Mouse (Mus musculus): ENCODE results near the gene Lrr1. TPM values are rescaled to one million over a fixed set of nuclear protein-coding genes. Genes with fewer than 3 reads are reported as not detected.

Gene Lrr1
- 0.06 and 0.56 TPM in 2 replicates for polyA plus RNA-seq (2012; rRNA removed)

DNA sequence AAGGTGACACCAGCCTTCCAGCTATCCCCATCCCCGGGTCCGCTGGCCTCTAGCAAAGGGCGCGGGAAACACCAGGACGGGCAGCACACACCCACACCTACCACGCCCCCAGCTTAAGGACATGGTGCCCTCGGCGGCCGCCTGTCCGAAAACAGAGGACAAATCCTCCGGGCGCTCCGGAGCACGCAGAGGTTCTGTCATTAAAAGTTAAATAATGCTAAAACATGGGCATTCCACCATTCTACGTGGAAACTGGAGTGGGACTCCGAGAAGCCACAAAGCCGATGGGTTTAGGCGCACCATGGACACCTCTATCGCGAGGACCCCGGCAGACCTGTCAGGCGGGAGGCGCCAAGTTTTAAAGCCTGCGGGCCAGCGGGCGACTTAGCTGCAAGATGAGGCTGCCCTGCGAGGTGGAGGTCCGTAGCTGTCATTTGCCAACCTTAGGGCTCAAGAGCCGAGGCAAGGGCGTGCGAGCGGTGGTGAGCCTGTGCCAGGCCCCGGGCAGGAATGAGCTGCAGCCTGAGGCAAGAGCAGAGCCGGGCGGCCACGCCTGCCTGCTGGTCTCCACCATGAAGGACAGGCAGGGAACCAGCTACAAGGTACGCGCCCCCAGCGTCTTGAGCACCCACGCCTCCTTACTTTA, at the start of gene Lrr1:
Gene Lrr1, plus strand, starts transcription at position 354 of the 646 bp plus-strand sequence.
- DNase-seq (ENCODE audit: extremely low spot score in 1 of 2, low spot score in 1 of 2), result peak; percentile 61 to 85

DNA sequence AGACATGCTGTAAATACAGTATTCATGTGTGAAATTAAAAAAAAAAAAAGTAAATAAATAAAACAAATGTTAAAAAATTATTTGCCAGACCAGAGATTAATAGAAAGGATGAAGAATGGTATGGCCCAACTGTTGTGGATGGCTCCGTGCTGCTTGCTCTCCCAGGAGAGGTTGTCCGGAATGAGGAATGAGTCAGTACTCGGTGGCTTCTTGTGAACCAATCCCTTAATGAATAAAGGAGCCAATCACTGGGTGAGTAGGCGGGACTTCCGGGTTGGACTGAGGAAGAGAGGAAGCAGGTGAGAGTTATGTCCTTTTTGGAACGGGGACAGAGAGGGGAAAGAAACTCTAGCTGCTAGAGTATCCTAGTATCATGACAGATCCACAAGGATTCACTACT, 48.7 kb upstream of the Lrr1 start:
- DNase-seq (ENCODE audit: extremely low spot score in 1 of 2, low spot score in 1 of 2), result no peak

DNA sequence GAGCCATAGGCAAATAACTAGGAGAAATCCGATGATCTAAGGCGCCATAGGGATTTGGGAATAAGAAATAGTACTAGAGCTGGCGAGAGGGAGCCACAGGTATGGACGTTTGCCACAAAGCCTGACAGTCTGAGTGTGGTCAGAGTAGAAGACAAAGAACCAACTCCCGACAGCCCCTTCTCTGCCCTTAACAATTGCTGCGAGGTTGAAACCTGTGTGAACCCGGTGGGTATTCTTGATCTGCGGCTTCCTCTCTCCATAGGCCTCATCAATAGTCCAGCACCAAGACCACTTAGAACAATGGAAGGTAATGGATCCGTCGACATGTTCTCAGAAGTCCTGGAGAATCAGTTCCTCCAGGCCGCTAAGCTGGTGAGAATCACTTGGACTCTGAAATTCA, 45.8 kb upstream of the Lrr1 start:
- DNase-seq (ENCODE audit: extremely low spot score in 1 of 2, low spot score in 1 of 2), result no peak

DNA sequence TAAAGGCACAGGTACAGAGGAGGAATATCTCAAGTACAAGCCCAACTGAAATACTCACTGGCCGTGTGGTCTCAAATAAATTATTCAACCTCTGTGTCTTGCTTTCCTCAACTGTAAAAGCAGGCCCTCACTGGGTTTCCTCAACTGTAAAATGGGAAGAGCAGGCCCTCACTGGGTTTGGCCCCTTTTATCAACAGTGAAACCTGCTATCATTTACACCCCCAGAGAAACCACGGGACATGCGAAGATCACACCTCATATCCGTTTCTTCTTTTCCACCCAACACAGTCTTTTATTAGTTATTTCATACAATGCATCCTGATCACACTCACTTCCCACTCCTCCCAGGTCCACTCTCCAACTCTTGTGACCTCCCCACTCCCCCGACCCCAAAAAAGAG, 43.5 kb upstream of the Lrr1 start:
- no peak for DNase-seq (ENCODE audit: extremely low spot score in 1 of 2, low spot score in 1 of 2)

DNA sequence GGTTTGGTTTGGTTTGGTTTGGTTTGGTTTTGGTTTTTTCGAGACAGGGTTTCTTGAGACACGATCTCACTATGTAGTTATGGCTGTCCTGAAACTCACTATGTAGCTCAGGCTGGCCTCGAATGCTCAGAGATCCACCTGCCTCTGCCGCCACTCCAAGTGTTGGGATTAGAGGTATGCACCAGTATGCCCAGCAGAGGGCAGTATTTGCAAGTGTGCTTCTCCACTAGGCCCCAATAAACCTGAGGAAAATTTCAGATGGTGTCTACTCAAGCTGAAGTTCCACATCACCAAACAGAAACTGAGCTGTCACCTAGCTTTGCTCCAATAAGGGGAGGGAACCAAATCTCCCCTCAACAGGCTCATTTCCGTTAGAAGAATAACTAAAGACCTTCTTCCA, 41.4 kb upstream of the Lrr1 start:
- peak in 1 of 2 experiments; percentile 4 for DNase-seq (ENCODE audit: extremely low spot score in 1 of 2, low spot score in 1 of 2)

DNA sequence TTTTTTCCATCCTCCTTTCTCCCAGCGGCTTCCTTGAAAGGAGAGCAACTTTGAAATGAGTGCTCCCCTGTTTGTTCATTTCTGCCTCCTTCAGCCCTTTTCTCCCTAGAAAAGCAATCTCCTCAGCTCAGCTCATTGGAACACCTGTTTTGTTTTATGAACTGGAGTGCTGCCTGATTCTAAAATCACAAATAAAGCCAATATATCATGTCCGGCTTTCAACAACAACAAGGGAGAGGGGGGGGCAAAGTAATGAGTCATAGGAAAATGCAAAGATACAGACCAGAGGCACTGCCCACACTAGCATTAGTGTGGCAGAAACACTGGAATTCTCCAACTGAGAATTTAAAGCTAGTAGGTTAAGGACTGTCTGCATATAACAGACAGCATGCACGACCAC, 41.0 kb upstream of the Lrr1 start:
- no peak for DNase-seq (ENCODE audit: extremely low spot score in 1 of 2, low spot score in 1 of 2)

DNA sequence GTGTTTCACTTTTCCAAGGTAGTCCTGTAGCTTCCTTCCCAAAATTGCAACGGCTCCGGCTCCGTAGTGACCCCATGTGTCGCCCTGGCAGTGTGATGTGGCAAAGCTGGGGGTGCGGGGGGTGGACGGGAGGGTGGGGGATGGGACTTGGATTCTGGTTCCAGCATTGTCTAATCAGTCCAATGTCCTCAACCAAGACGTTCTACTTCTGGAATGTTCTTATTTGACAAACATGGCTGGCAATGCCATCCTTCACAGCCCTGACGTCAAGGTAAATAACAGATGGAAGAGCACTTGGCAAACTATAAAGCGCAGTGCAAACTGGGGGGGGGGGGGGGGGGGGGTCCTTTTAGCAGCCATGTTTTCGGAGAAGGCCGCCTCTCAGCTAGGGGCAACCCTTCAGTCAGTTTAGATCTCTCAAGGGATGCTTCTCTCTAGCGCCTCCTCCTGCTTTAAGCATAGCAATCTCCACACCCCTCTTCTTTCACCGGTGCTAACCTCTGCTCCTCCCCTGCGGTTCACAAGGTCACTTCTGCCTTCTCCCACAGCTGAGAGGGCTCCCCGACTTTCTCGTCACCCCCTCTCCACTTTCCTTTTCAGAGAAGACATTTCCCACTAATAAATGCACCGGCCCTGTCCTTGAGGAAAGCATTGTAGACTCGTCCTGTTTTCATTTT, 38.8 kb upstream of the Lrr1 start:
- DNase-seq (ENCODE audit: extremely low spot score in 1 of 2, low spot score in 1 of 2), result no peak

DNA sequence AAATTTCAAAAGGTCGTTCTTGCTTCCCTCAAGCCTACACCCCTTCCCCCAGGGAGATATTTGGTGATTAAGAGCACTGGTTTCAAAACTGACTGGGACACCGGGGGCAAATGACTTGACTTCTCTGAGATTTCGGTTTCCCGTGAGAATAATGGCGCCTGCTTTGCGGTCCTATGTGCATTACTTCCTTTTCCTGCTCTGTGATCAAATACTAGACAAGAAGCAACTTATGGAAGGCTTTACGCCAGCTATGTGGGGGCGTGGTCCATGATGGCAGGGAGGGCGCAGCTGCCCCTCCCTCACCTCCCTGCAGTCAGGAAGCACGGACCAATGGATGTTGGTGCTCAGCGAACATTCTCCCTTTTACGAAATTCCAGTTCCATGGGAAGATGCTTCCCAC, 38.1 kb upstream of the Lrr1 start:
- DNase-seq (ENCODE audit: extremely low spot score in 1 of 2, low spot score in 1 of 2), result no peak

DNA sequence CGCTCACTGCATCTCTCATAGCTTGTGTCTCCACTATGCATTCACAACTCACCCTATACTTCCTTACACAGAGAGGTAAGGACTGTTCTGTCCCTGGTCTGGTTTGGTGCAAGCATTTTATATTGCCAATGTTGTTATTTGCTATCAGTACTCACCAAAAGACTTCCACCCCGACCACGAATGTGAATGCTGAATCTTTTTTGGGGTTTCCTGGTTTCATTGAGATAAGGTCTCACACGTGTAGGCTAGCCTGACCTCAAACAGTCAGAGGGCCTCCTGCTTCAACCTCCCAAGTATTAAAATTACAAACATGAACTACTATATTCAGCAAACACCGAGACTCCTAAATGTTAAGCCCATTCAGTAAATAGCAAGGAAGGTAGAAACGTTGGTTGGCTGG, 37.3 kb upstream of the Lrr1 start:
- DNase-seq (ENCODE audit: extremely low spot score in 1 of 2, low spot score in 1 of 2), result no peak

DNA sequence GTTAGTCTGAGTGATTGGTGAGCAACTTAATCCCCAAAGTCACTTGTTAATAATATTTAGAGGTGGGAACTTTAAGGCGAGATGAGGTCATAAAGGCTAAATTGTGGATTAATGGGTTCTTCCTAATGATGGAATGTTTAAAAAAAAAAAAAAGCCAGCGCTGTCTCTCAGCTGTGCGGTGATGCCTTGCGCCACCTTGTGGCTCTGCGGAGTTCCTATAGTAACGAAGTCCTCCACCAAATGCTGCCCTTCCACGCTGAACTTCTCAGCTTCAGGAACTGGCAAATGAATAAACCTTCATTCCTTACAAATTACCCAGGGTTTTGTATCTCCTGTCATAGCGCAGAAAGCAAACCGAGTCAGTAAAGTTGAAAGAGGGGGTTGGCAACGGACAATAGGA, 36.6 kb upstream of the Lrr1 start:
- peak in 1 of 2 experiments; percentile 60 for DNase-seq (ENCODE audit: extremely low spot score in 1 of 2, low spot score in 1 of 2)

DNA sequence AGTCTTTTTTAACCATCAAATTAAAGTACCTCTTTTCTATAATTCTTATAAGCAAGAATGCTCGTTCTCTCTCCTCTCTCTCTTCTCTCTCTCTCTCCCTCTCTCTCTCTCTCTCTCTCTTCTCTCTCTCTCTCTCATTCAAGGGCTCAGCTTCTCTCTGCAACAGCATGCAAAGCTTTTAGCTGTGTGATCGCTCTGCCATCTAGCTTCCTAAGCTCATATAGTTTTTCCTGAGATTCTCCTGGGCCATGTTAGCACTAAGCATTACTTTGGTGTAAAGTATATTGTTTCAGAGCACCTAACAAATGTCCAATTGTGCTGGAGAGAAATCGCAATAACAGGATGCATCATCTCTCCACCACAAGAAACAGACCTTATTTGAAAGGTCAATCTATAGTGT, 29.4 kb upstream of the Lrr1 start:
- no peak for DNase-seq (ENCODE audit: extremely low spot score in 1 of 2, low spot score in 1 of 2)

GRCm38 (mm10) chr12:69139841-69140240, 28.8 kb upstream of the Lrr1 start:
- no peak for DNase-seq (ENCODE audit: extremely low spot score in 1 of 2, low spot score in 1 of 2)

DNA sequence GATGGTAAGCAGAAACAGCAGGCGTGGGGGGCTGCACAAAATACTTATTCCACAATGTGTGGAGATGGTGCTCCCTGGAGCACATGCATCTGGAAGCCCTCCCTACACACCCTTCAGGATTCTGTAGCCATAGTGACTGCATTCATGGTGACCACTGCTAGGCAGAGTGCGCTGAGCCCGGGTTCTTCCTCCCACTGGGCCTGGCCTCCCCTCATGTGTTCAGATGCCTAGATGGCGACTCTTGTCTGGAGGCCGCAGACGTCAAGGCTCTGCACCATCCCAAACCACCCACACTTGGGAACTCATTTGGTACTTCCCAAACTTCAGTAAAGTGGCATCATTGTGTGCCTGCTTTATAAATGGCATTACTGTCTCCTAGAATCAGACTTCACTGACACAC, 25.2 kb upstream of the Lrr1 start:
- no peak for DNase-seq (ENCODE audit: extremely low spot score in 1 of 2, low spot score in 1 of 2)

DNA sequence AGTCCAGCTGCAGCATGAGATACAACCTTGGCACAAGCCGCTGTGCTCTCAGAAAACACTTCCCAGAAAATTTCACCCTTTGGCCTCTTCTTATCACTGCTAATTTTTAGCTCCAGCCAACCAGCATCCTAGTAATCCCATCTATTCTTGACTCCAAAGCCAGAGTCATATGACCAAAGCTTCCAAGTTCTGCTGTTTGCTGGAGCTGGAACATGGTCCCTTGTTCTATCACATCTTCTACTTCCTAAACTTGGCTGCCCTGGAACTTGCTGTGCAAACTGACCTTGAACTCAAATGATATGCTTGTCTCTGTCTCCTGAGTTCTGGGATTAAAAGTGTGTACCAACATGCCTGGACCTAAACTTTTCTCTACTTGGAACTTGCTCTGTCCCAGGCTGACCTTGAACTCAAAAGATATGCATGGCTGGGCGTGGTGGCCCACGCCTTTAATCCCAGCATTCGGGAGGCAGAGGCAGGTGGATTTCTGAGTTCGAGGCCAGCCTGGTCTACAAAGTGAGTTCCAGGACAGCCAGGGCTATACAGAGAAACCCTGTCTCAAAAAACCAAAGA, 21.4 kb upstream of the Lrr1 start:
- no peak for DNase-seq (ENCODE audit: extremely low spot score in 1 of 2, low spot score in 1 of 2)

GRCm38 (mm10) chr12:69150049-69150448, 18.6 kb upstream of the Lrr1 start:
- DNase-seq (ENCODE audit: extremely low spot score in 1 of 2, low spot score in 1 of 2), result no peak

GRCm38 (mm10) chr12:69155923-69156322, 12.7 kb upstream of the Lrr1 start:
- DNase-seq (ENCODE audit: extremely low spot score in 1 of 2, low spot score in 1 of 2), result no peak

DNA sequence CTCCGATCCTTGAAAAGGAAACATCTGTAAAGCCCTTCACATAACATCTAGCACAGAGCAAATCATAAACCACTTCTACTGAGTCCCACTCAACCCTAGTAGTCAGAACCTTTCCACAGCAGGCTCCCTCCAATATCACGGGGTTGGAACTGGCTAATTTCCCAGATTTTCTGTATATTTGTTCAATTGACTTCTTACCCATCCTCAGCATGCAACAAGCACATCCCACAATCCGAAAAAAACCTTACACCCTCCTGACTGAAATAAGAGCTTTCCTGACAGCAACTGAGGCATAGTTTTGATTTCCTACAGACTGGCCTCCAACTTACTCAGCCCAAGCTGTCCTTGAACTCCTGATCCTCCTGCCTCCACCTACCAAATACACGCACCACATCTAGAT, 12.2 kb upstream of the Lrr1 start:
- no peak for DNase-seq (ENCODE audit: extremely low spot score in 1 of 2, low spot score in 1 of 2)

DNA sequence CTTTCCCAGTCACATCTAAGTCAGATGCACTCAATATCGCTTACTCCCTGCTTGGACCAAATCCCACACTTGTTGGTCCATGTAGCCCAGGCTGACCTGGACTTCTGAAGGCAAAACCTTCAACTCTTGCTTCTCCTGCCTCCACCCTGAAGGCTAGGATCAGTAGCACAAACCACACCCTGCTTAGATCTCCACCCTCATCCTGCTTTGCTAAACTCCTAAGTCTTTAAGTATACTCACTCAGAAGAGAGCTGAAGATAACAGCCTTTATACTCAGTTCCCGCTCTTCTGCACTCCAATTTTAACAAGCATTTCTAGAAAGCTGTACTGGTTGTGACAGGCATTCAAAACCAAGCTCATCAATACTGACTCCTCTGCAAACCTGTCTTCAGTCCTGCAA, 11.5 kb upstream of the Lrr1 start:
- DNase-seq (ENCODE audit: extremely low spot score in 1 of 2, low spot score in 1 of 2), result no peak

DNA sequence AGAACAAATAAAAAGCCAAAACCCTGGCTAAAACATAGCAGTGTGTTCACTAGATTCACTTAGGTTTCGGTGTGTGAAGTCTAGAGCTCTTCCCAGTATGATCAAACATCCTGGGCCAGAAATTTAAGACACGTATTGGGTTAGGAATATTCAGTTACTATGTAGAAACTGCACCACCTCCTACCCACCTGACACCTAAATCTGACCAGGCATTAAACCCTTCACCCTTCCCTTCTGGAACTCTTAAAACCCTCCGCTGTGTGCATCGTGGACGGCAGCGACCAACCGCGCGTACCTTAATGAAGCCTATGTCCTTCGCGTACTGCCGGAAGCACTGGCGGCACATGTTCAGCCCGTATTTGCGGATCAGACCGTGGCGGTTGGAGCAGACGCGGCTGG, 10.2 kb upstream of the Lrr1 start:
- peak in 1 of 2 experiments; percentile 14 for DNase-seq (ENCODE audit: extremely low spot score in 1 of 2, low spot score in 1 of 2)

DNA sequence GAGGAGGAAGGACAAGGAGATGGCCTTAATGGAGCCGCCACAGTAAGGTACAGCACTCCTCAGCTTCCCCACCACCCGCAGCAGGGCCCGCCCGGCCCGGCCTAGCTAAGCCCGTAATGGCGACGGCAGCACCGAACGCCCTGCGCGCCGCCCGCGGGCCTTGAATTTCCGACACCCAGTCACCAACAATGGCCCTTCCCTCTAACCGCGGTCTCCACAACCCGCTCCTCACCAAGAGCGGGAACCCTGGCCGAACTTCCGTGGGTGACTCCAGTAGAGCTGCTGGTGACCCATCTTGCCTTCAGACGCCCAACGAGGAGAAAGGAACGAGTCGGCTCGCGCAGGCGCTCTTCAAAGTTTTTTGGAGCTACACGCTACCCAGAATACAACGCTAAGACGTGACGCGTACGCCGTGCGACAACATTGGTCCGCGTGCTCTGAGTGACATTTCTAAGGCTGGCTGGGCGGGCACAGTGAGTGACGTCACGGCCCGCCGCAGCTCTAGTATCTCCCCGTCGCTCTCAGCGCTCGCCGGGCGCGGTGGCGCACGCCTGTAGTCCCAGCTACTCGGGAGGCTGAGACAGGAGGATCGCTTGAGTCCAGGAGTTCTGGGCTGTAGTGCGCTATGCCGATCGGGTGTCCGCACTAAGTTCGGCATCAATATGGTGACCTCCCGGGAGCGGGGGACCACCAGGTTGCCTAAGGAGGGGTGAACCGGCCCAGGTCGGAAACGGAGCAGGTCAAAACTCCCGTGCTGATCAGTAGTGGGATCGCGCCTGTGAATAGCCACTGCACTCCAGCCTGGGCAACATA, 9.6 kb upstream of the Lrr1 start, which contains the start of gene Rps29:
Gene Rps29, minus strand, starts transcription at position 422 of the 813 bp plus-strand sequence.
- DNase-seq (ENCODE audit: extremely low spot score in 1 of 2, low spot score in 1 of 2), result peak; percentile 98 to 99

DNA sequence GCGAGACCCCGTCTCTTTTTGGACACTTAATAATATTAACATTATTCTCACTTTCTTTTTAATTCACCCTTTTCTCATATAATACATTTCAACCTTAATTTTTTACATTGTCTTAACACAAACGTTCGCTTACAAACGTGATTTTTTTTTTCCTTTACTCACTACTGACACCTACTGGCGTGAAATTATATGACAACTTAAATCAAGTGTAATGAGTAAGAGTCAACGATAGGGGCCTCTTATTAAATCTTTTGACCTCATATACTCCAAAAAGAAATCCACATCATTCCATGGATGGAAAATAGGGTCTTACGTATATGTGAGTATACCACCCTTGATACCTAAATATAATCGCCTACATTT, 9.1 kb upstream of the Lrr1 start:
- DNase-seq (ENCODE audit: extremely low spot score in 1 of 2, low spot score in 1 of 2), result peak in 1 of 2 experiments; percentile 72
